Mouse (Mus musculus): Measurements from ENCODE around the gene Rpgrip1l.

DNA sequence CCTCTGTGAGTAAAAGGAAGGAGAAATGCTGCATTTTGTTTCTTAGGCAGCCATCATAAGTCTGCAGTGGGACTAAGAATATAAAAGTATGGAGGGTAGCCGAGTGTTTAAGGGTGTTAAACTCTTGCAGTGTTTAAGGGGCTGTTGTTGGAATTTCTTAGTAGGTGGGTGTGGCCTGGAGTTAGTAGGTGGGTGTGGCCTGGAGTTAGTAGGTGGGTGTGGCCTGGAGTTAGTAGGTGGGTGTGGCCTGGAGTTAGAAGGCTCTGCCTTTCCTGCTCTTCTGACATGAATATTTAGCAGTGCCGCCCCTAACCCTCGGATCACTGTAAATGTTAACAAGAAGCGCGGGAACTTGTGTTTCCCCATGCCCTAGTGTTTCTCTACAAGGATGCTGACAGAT is 40.0 kb upstream of the Rpgrip1l start:
- no peak for TF ChIP-seq POLR2A (IDR thresholded peaks at IDR 0.05; ENCODE audit: insufficient read depth, low read length)
- TF ChIP-seq CTCF (IDR thresholded peaks at IDR 0.05; ENCODE audit: low read depth, low read length) = no peak
- TF ChIP-seq EP300 (IDR thresholded peaks at IDR 0.05; ENCODE audit: insufficient read depth, low read depth, low read length) = no peak

Measured in ES-Bruce4 (cell line).